Mouse (Mus musculus) cerebellum, adult 9-11 months (tissue): ENCODE results near the gene Fam102b.

Experiments
- DNase-seq: peaks from one replicate; pipeline ENCODE4 v3.0.0; 2022

Fam102b gene

GRCm38 (mm10) chr3:108940996-108941395, 86.4 kb downstream of the Fam102b start:
- no peak for DNase-seq

- DNase-seq, result no peak
Observed at GRCm38 (mm10) chr3:108940001-108940633, 87.3 kb downstream of the Fam102b start, which contains the start of gene Gm9857. TSS of gene Gm9857 (minus strand) at chr3:108940445.

GRCm38 (mm10) chr3:108939573-108939972, 87.8 kb downstream of the Fam102b start, which contains the start of gene Henmt1:
TSS of gene Henmt1 (plus strand) at chr3:108939873.
- DNase-seq, result no peak

GRCm38 (mm10) chr3:108938691-108939090, 88.7 kb downstream of the Fam102b start:
- DNase-seq, result no peak

GRCm38 (mm10) chr3:108933557-108933956, 93.8 kb downstream of the Fam102b start:
- DNase-seq, result no peak

GRCm38 (mm10) chr3:108926308-108926707, 101.1 kb downstream of the Fam102b start:
- no peak for DNase-seq

GRCm38 (mm10) chr3:108925677-108926076, 101.7 kb downstream of the Fam102b start:
- no peak for DNase-seq

GRCm38 (mm10) chr3:108921822-108922221, 105.6 kb downstream of the Fam102b start:
- DNase-seq, result no peak
